Mouse (Mus musculus) neural tube, embryonic 15.5 days (tissue): ENCODE measurements around the gene Rps3a1. TPM values are rescaled to one million over a fixed set of nuclear protein-coding genes. Genes with fewer than 3 reads are reported as not detected.

Source experiments
- ATAC-seq: fragments of 200-750 bp; cut with Nextera tagmentation; 2 replicates; pipeline ENCODE4 v1.8.0; 2017; ENCODE audit warnings: mild to moderate bottlenecking, moderate TSS enrichment, moderate library complexity; ENCODE audit not compliant: low FRiP score
- H3K27ac ChIP-seq: fragments of 300-500 bp; sonication (generic); replicated peaks from 2 replicates; pipeline ENCODE4 v1.5.1; 2015; ENCODE audit warnings: mild to moderate bottlenecking, inconsistent platforms
- H3K27me3 ChIP-seq: fragments of 300-500 bp; sonication (generic); replicated peaks from 2 replicates; pipeline ENCODE4 v1.6.1; 2015; ENCODE audit warnings: inconsistent platforms
- H3K36me3 ChIP-seq: fragments of 300-500 bp; sonication (generic); 2 replicates; pipeline ENCODE4 v1.6.1; 2015; ENCODE audit warnings: inconsistent platforms
- H3K4me1 ChIP-seq: fragments of 300-500 bp; sonication (generic); 2 replicates; pipeline ENCODE4 v1.6.1; 2015; ENCODE audit warnings: inconsistent platforms
- H3K4me2 ChIP-seq: fragments of 300-500 bp; sonication (generic); 2 replicates; pipeline ENCODE4 v1.6.1; 2015; ENCODE audit warnings: inconsistent platforms, mild to moderate bottlenecking, moderate library complexity
- H3K4me3 ChIP-seq: fragments of 300-500 bp; sonication (generic); replicated peaks from 2 replicates; pipeline ENCODE4 v1.5.1; 2015; ENCODE audit warnings: mild to moderate bottlenecking, inconsistent platforms
- H3K9ac ChIP-seq: fragments of 300-500 bp; sonication (generic); replicated peaks from 2 replicates; pipeline ENCODE4 v1.6.1; 2015; ENCODE audit warnings: mild to moderate bottlenecking, inconsistent platforms
- H3K9me3 ChIP-seq: fragments of 300-500 bp; sonication (generic); replicated peaks from 2 replicates; pipeline ENCODE4 v1.6.1; 2016; ENCODE audit warnings: inconsistent platforms
- WGBS: fragments of 180-500 bp; shearing (Covaris S2); methylation state at CpG from one replicate; pipeline ENCODE4 v1.1.7; 2015; ENCODE audit warnings: mixed read lengths; 5-methylcytosine and 5-hydroxymethylcytosine counted together
- polyA plus RNA-seq: library from polyadenylated mRNA; unstranded; fragments of >200 nt; fragmentation: Nextera tagmentation; extraction: Ambion mirVana; gene quantifications from 2 replicates; pipeline ENCODE4 v1.2.1, GENCODE M21; 2015

Rps3a1 gene
- polyA plus RNA-seq, 1 experiment from 2014 or later = 534 TPM

- no peak overlapping the region for H3K4me3 ChIP-seq
- peaks cover 17% of the 10 kb centered on the region for H3K4me1 ChIP-seq
- WGBS = 91% methylated on average over 4 of the region's 4 CpGs
- no peaks in the 10 kb centered on the region for H3K9me3 ChIP-seq
- H3K27me3 ChIP-seq = no peaks in the 10 kb centered on the region
- H3K9ac ChIP-seq = no peak overlapping the region
- no peak overlapping the region for H3K4me2 ChIP-seq
- H3K36me3 ChIP-seq = peaks cover 55% of the 10 kb centered on the region
- ATAC-seq = no peak
- no peak overlapping the region for H3K27ac ChIP-seq
Observed at GRCm38 (mm10) chr3:86139660-86140059, 2.8 kb downstream of the Rps3a1 start.

GRCm38 (mm10) chr3:86136936-86137574 lies 5.4 kb downstream of the Rps3a1 start:
- Histone ChIP-seq H3K27ac (no peak overlapping the region), H3K4me1 (peaks cover 14% of the 10 kb centered on the region), H3K9ac (no peak overlapping the region), H3K36me3 (peaks cover 58% of the 10 kb centered on the region), H3K4me2 (no peak overlapping the region), H3K4me3 (no peak overlapping the region), H3K27me3 (no peaks in the 10 kb centered on the region), H3K9me3 (no peaks in the 10 kb centered on the region)
- ATAC-seq = no peak
- WGBS = 92% methylated on average over 6 of the region's 6 CpGs

- no peaks in the 10 kb centered on the region for H3K9me3 ChIP-seq
- no peak overlapping the region for H3K4me3 ChIP-seq
- H3K27me3 ChIP-seq = no peaks in the 10 kb centered on the region
- peaks cover 58% of the 10 kb centered on the region for H3K36me3 ChIP-seq
- no peak overlapping the region for H3K9ac ChIP-seq
- H3K4me2 ChIP-seq = no peak overlapping the region
- no peak overlapping the region for H3K27ac ChIP-seq
- peaks cover 8% of the 10 kb centered on the region for H3K4me1 ChIP-seq
- WGBS = 92% methylated on average over 6 of the region's 6 CpGs
- ATAC-seq = no peak
Observed at GRCm38 (mm10) chr3:86135886-86136563, 6.5 kb downstream of the Rps3a1 start.

DNA sequence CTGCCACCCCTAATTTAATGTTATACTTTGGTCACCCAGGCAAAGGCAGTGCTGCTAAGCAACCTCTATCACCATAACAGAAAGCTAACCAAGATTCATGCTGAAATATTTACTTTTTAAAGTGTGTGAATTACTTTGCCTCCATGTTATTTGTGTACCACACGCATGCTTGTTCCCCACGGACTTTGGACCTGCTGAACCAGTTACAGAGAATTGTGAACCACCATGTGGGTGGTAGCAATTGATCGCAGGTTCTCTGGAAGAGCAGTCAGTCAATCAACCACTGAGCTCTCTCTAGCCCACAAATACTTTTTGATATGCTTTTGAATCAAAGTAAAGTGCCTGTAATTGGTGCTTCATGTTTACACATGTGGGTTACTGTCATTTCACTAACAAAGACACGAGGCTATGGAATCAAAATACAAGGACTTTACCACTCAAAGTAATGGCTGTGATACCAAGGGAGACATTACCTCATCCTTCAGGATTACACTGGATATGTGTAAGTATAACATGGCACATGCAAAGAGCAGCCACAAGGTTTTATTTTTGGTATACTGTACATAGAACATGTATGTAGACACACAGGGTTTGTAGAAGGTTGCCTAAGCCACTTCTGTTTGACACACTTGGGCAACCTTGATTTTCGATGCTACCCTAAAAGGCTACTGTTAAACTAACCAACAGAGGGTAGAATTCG lies 7.4 kb downstream of the Rps3a1 start:
- Histone ChIP-seq H3K4me3 (no peak overlapping the region), H3K9ac (no peak overlapping the region), H3K27ac (no peak overlapping the region), H3K9me3 (no peaks in the 10 kb centered on the region), H3K36me3 (peaks cover 51% of the 10 kb centered on the region), H3K4me2 (no peak overlapping the region), H3K4me1 (no peaks in the 10 kb centered on the region), H3K27me3 (no peaks in the 10 kb centered on the region)
- no peak for ATAC-seq
- 92% methylated on average over 6 of the region's 6 CpGs for WGBS

DNA sequence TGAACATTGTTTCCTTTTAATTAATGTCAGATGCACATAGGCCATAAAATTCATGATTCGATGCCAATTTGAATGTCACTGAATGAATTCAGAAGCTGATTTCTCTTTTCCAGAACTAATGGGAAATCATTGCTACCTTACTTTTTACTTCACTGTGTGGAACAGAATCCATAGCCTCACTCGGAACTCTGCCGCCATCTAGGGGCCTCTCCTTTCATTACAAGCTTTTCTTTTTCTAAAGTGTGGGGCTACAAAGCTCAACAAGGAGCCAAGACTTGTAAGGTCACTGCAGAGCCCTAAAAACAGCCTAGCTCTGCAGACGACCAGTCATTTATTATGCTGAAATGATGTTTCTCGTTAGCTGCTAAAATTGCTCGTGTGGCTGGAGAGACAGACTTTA lies 12.7 kb downstream of the Rps3a1 start:
- H3K27me3 ChIP-seq = no peaks in the 10 kb centered on the region
- ATAC-seq = peak; percentile 57; the same call in 1 of the 2 replicates
- H3K27ac ChIP-seq = no peak overlapping the region
- no peaks in the 10 kb centered on the region for H3K9me3 ChIP-seq
- H3K36me3 ChIP-seq = peaks cover 10% of the 10 kb centered on the region; the same call in 1 of the 2 replicates
- H3K9ac ChIP-seq = no peak overlapping the region
- H3K4me1 ChIP-seq = no peaks in the 10 kb centered on the region
- no peak overlapping the region for H3K4me3 ChIP-seq
- H3K4me2 ChIP-seq = no peak overlapping the region
- 9% methylated on average over 6 of the region's 6 CpGs for WGBS

DNA sequence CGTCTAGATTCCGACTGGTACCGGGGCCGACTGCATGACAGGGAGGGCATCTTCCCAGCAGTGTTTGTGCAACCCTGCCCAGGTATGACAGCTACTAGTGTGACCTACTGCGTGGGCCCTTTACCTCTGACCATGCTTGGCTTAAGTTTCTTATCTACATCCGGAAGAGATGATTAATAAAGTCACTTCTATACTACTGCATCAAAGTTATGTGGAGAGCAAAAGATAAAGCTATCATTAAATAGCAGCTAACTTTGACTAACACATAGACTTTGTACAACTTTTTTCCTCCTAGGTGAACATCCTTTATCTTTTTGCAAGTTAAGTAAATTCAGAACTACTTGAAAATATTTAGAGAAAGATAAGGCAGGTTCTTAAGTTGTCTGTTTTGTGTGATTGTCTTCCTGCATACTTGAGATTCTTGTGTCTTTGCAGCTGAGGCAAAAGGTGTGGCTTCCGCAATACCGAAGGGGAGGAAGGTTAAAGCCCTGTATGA lies 19.2 kb downstream of the Rps3a1 start:
- Histone ChIP-seq H3K27ac (no peak overlapping the region), H3K4me1 (peaks cover 7% of the 10 kb centered on the region; the same call in 1 of the 2 replicates), H3K27me3 (no peaks in the 10 kb centered on the region), H3K9me3 (no peaks in the 10 kb centered on the region), H3K36me3 (peaks cover 22% of the 10 kb centered on the region), H3K4me3 (no peak overlapping the region), H3K4me2 (no peak overlapping the region), H3K9ac (no peak overlapping the region)
- WGBS = 95% methylated on average over 8 of the region's 8 CpGs
- ATAC-seq = no peak

GRCm38 (mm10) chr3:86122156-86122555 lies 20.3 kb downstream of the Rps3a1 start:
- Histone ChIP-seq H3K27me3 (no peaks in the 10 kb centered on the region), H3K9ac (no peak overlapping the region), H3K36me3 (peaks cover 20% of the 10 kb centered on the region), H3K4me3 (no peak overlapping the region), H3K27ac (no peak overlapping the region), H3K4me2 (no peak overlapping the region), H3K4me1 (peaks cover 7% of the 10 kb centered on the region; the same call in 1 of the 2 replicates), H3K9me3 (no peaks in the 10 kb centered on the region)
- no peak for ATAC-seq

DNA sequence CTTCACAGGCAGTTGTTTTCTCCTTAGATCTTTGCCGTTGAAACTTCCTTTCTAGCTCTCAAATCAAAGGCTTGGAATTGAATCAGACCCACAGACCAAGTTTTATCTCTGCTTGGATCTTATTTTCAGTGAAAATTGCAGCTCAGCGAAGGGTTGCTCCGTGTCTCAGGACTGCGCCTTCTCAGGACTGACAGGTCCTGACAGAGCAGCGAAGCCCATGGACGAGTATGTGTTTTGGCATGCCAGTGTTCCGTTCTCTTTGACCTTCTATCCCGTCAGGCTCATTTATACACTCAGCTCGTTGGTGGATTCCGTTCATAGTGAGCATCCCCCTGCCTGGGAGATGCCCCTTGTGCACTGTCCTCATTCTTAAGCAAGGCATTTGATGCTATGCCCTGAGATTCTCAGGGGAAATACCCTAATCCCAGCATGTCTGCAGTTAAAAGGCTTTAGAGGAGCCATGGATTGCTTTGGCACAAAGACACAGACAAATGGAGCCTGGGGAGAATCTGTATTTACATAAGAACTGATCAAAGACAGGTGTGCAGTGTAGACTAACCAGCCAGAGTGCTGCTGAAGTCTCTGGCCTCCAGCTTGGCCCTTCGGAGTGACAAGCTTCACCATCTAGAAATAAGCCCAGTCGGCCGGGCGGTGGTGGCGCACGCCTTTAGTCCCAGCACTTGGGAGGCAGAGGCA lies 23.1 kb downstream of the Rps3a1 start:
- Histone ChIP-seq H3K27me3 (no peaks in the 10 kb centered on the region), H3K27ac (no peak overlapping the region), H3K9me3 (no peaks in the 10 kb centered on the region), H3K36me3 (peaks cover 21% of the 10 kb centered on the region), H3K4me3 (no peak overlapping the region), H3K9ac (no peak overlapping the region), H3K4me1 (peaks cover 12% of the 10 kb centered on the region; the same call in 1 of the 2 replicates), H3K4me2 (no peak overlapping the region)
- 55% methylated on average over 16 of the region's 16 CpGs for whole genome bisulfite sequencing
- no peak for ATAC-seq

DNA sequence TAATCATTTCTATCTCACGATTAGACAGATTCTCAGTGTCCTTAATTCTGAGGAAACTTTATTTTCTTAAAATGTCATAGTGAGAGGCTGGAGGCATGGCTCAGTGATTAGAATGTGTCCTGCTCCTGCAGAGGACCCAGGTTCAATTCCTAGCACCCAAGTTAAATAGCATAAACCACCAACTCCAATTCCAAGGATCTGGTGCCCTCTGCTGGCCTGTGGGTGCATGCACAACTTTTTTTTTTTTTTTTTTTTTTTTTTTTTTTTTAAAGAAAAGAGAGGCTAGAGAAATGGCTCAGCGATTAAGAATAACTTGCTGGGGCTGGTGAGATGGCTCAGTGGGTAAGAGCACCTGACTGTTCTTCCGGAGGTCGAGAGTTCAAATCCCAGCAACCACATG lies 25.6 kb downstream of the Rps3a1 start:
- no peak for ATAC-seq
- 97% methylated on average over 4 of the region's 4 CpGs for WGBS

DNA sequence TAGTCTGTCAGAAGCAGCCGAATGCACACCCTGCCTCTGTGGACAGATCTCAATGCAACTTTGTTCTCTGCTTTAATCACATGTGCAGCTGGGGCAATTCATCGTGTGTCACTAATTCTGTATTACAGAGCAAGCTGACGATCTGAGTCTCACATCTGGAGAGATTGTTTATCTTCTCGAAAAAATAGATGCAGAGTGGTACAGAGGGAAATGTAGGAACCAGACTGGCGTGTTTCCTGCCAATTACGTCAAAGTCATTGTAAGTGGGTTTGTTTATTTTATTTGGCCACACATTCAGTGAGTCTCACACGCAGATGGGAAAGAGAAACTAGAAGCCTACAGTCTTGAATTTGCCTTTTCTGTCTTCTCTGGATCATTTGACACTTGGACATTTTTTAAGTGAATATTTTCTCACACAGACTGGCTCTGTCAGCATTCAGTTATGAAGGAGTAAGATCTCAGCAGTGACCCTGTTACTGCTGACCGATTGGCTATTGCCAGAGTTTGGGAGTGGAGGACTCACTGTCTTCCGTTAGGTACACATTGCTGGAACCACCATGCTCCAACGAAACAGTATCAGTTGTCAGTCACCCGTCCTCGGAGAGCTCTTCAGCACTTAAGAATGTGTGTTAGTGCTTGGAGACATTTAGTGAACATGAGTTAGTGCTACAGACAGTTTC lies 27.7 kb downstream of the Rps3a1 start:
- Histone ChIP-seq H3K4me1 (peaks cover 26% of the 10 kb centered on the region), H3K36me3 (peaks cover 6% of the 10 kb centered on the region), H3K27me3 (no peaks in the 10 kb centered on the region), H3K27ac (peak overlapping the region; percentile 38; the same call in 1 of the 2 replicates), H3K4me2 (no peak overlapping the region; the same call in 1 of the 2 replicates), H3K9me3 (no peaks in the 10 kb centered on the region), H3K4me3 (no peak overlapping the region), H3K9ac (no peak overlapping the region)
- WGBS = 59% methylated on average over 12 of the region's 12 CpGs
- no peak; the same call in 1 of the 2 replicates for ATAC-seq

More for the DNA sequence above, 25.6 kb downstream of the Rps3a1 start:
- H3K9ac ChIP-seq = no peak overlapping the region
- H3K4me2 ChIP-seq = no peak overlapping the region
- H3K27ac ChIP-seq = no peak overlapping the region
- peaks cover 15% of the 10 kb centered on the region for H3K36me3 ChIP-seq
- no peaks in the 10 kb centered on the region for H3K9me3 ChIP-seq
- peaks cover 19% of the 10 kb centered on the region; the same call in 1 of the 2 replicates for H3K4me1 ChIP-seq
- no peaks in the 10 kb centered on the region for H3K27me3 ChIP-seq
- H3K4me3 ChIP-seq = no peak overlapping the region

- WGBS = 67% methylated on average over 7 of the region's 7 CpGs
- 0 out of 2 replicates have a peak overlapping the region, but pooled peaks have one; percentile 13 for H3K27ac ChIP-seq
- H3K4me2 ChIP-seq = no peak overlapping the region
- no peak for ATAC-seq
- peaks cover 19% of the 10 kb centered on the region for H3K4me1 ChIP-seq
- no peaks in the 10 kb centered on the region for H3K27me3 ChIP-seq
- no peak overlapping the region for H3K4me3 ChIP-seq
- no peak overlapping the region for H3K9ac ChIP-seq
- peaks cover 6% of the 10 kb centered on the region for H3K36me3 ChIP-seq
- no peaks in the 10 kb centered on the region for H3K9me3 ChIP-seq
Observed at GRCm38 (mm10) chr3:86112766-86113165, 29.7 kb downstream of the Rps3a1 start.
